Mouse (Mus musculus): ENCODE data around the gene Il4i1. TPM values are rescaled to one million over a fixed set of nuclear protein-coding genes. Genes with fewer than 3 reads are reported as not detected.
A peak's percentile ranks its signal among the peaks of the same experiment; 100 is the strongest.

Il4i1 gene
- total RNA-seq, 1 experiment from 2014 or later, result 2.8 TPM

GRCm38 (mm10) chr7:44849416-44850111 is 33.4 kb downstream of the Il4i1 start:
- DNase-seq, result peak; percentile 87

- peak; percentile 81 for DNase-seq
Observed at GRCm38 (mm10) chr7:44850146-44850545, 34.0 kb downstream of the Il4i1 start.

GRCm38 (mm10) chr7:44850789-44851624 is 34.8 kb downstream of the Il4i1 start:
- no peak for DNase-seq

- no peak for DNase-seq
Observed at GRCm38 (mm10) chr7:44851625-44852234, 35.5 kb downstream of the Il4i1 start.

- DNase-seq, result no peak
Observed at GRCm38 (mm10) chr7:44852259-44853027, 36.3 kb downstream of the Il4i1 start.

GRCm38 (mm10) chr7:44853065-44853464 is 36.9 kb downstream of the Il4i1 start:
- no peak for DNase-seq

GRCm38 (mm10) chr7:44853596-44854355 is 37.6 kb downstream of the Il4i1 start:
- DNase-seq, result peak; percentile 38

- peak; percentile 92 for DNase-seq
Observed at GRCm38 (mm10) chr7:44854356-44855031, 38.3 kb downstream of the Il4i1 start.

GRCm38 (mm10) chr7:44855036-44855435 is 38.8 kb downstream of the Il4i1 start:
- no peak for DNase-seq

GRCm38 (mm10) chr7:44856265-44856916 is 40.2 kb downstream of the Il4i1 start:
- no peak for DNase-seq

GRCm38 (mm10) chr7:44857042-44857552 is 40.9 kb downstream of the Il4i1 start, which contains the start of gene Pnkp:
TSS of gene Pnkp (plus strand) at chr7:44857139.
- DNase-seq, result peak; percentile 83

- DNase-seq, result peak; percentile 32
Observed at GRCm38 (mm10) chr7:44857905-44858304, 41.7 kb downstream of the Il4i1 start.

GRCm38 (mm10) chr7:44859896-44860295 is 43.7 kb downstream of the Il4i1 start:
- DNase-seq, result no peak

- peak; percentile 79 for DNase-seq
Observed at GRCm38 (mm10) chr7:44860576-44861428, 44.6 kb downstream of the Il4i1 start.

GRCm38 (mm10) chr7:44861429-44861816 is 45.2 kb downstream of the Il4i1 start:
- no peak for DNase-seq

- peak; percentile 28 for DNase-seq
Observed at GRCm38 (mm10) chr7:44862434-44862833, 46.2 kb downstream of the Il4i1 start.

- DNase-seq, result no peak
Observed at GRCm38 (mm10) chr7:44863210-44863609, 47.0 kb downstream of the Il4i1 start.

GRCm38 (mm10) chr7:44863982-44864494 is 47.9 kb downstream of the Il4i1 start:
- no peak for DNase-seq
